Mouse (Mus musculus): ENCODE measurements around the gene Dpf1.

GRCm38 (mm10) chr7:29307350-29308104 lies 3.8 kb downstream of the Dpf1 start:
- no peak for TF ChIP-seq EP300 (IDR thresholded peaks at IDR 0.05; ENCODE audit: insufficient read depth, low read depth, low read length)
- TF ChIP-seq POLR2A (IDR thresholded peaks at IDR 0.05; ENCODE audit: insufficient read depth, low read depth, low read length) = no peak
